Mouse (Mus musculus) brain, adult 10 weeks (tissue): ENCODE data around the gene Rpl10. TPM values are rescaled to one million over a fixed set of nuclear protein-coding genes. Genes with fewer than 3 reads are reported as not detected.

Source experiments
- polyA plus RNA-seq: library from polyadenylated mRNA; stranded (reverse); fragments of 350-450 nt; fragmentation: Illumina TruSeq; extraction: RNeasy Lipid Tissue Mini Kit (QIAGEN cat#74804); gene quantifications from one replicate; pipeline ENCODE4 v1.2.3, GENCODE M21; 2015; ENCODE audit warnings: low read depth, low replicate concordance

Rpl10 gene
- polyA plus RNA-seq, result 1,047 TPM

GRCm38 (mm10) chrX:74270062-74270901 is at the start of gene Rpl10:
Gene Rpl10, plus strand, starts transcription at chrX:74270812.

GRCm38 (mm10) chrX:74249615-74250014 is 21.0 kb upstream of the Rpl10 start, which contains the start of gene Flna:
Gene Flna, minus strand, starts transcription at chrX:74249820.

GRCm38 (mm10) chrX:74254153-74254887 is 16.3 kb upstream of the Rpl10 start, which contains the start of gene Emd:
Gene Emd, plus strand, starts transcription at chrX:74254687.

DNA sequence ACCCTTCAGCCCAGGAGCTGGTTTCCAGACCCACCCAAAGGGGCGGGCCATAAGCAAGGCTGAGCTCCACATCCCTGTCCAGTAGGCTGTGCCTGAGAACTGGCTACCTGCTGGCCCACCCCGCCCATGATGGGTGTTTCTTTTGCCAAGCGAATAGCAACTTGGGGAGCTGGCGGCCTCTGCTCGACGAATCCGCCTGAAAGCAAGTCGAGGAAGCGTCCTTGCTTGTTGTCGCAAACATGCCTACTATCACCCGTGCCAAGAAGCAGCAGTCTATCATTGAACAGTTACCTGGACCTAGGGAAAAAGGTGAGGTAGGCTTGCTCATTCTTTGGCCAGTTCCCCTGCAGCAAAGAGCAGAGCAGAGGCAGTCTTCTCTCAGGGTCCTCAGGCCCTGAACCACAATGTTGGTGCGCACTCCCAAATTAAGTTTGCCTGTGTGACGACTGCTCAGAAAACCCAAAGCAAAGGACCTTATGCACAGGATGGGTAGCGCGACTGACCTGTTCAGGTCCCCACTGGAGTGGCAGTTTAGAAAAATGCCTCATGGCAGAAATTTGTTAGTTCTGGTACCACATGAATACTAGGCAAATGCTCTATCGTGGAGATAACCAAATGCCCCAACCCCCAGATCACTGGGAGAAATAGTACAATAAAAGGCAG is 11.3 kb downstream of the Rpl10 start, which contains the start of the genes Taz and Dnase1l1:
TSS of gene Taz (plus strand) at position 181 of the 663 bp plus-strand sequence.
TSS of gene Dnase1l1 (minus strand) at position 606 of the 663 bp plus-strand sequence.

DNA sequence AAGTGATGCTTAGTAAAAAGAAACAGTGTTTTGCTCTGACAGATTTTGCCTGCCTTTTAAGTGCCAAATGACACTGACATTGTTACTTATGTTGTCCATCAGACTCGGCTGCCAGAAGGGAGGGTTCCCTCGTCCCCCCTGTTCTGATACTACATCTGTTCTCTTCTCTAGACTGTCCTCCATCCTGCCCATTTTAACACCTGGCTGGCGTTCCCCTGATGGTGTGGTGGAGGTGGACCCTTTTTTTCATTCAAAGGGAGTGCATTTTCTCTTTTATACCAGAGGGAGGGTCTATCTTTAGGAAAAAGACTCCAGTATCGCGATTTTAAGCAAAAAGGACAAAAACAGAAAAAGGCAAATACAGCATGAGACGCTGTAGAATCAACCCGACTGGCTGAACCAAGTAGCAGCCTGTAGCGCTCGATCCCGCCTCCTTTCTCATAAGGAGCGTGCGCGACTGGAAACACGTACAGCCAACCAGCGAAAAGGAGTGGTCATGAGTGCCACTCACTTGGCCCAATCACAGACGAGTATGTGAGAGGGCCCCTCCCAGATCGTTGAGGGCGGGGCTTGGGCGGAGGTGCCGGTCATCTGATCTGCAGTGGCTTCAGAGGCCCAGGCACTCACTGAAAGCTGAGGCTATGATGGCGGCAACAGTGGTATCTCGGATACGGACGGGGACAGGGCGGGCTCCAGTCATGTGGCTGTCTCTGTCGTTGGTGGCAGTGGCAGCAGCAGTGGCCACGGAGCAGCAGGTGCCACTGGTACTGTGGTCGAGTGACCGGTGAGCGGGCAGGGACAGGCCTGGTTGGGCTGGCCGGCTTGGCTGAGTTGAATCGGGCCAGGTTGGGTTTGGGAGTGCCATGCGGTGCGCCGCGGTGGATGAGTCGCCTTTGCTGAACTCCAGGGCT is 26.2 kb downstream of the Rpl10 start, which contains the start of gene Atp6ap1:
TSS of gene Atp6ap1 (plus strand) at position 560 of the 911 bp plus-strand sequence.

DNA sequence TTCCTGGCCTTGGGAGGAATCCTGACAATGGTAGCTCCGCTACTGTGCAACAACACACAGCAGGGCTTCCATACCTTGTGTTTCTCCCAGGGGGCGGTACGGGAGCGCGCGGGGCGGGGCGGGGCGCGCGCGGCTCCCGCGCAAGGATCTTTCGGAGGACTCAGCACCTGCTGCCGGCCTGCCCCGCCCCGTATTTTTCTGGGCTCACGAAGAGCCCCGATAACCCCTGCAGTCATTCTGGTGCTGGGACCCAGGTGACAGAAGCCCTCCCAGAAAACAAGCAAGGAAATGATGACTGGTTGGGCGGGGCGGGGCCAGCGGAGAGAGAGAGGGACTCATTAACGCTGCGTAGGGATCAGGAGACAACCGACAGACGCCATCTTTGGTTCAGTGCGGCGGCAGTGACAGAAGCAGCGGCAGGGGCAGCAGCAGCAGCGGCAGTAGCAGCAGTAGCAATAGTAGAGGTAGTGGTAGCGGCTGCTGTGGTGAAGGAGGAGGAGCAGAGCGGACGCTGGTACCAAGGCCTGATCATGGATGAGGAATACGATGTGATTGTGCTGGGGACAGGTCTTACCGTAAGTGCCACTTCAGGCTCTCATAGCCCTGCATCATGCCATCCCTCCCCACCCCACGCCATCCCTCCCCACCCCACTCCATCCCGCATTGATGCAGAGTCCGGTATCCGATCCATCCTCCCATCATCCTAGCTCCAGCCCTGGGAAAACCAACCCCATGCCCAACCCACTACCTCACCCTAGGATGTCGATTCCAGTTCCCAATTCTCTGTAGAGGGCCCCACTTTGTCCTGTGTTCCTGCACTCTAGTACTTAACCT is 34.5 kb downstream of the Rpl10 start, which contains the start of gene Gdi1:
TSS of gene Gdi1 (plus strand) at position 132 of the 834 bp plus-strand sequence.

GRCm38 (mm10) chrX:74312540-74313464 is 42.2 kb downstream of the Rpl10 start, which contains the start of gene Fam50a:
Gene Fam50a, plus strand, starts transcription at chrX:74313033.

Other genes with a start within 250 kb of the Rpl10 start
- 52.5 TPM for gene Irak1, start 246.9 kb upstream of the Rpl10 start, polyA plus RNA-seq
- gene Opn1mw, start 143.3 kb upstream of the Rpl10 start, polyA plus RNA-seq, result 1.2 TPM
- gene Mecp2, start 135.4 kb upstream of the Rpl10 start, polyA plus RNA-seq, result 40.9 TPM
- gene Tex28, start 103.0 kb upstream of the Rpl10 start, polyA plus RNA-seq, result not detected
- gene Tktl1, start 93.6 kb upstream of the Rpl10 start, polyA plus RNA-seq, result 0.24 TPM
- 64.8 TPM for gene Flna, start 21.0 kb upstream of the Rpl10 start, polyA plus RNA-seq
- gene Emd, start 16.1 kb upstream of the Rpl10 start, polyA plus RNA-seq, result 53.9 TPM
- gene Taz, start 11.1 kb downstream of the Rpl10 start, polyA plus RNA-seq, result 66.8 TPM
- gene Dnase1l1, start 11.5 kb downstream of the Rpl10 start, polyA plus RNA-seq, result 3.4 TPM
- 458 TPM for gene Atp6ap1, start 26.3 kb downstream of the Rpl10 start, polyA plus RNA-seq
- gene Gdi1, start 34.2 kb downstream of the Rpl10 start, polyA plus RNA-seq, result 590 TPM
- 37.3 TPM for gene Fam50a, start 42.2 kb downstream of the Rpl10 start, polyA plus RNA-seq
- 19.6 TPM for gene Plxna3, start 58.3 kb downstream of the Rpl10 start, polyA plus RNA-seq
- gene Lage3, start 82.8 kb downstream of the Rpl10 start, polyA plus RNA-seq, result 45.8 TPM
- 90.0 TPM for gene Ubl4a, start 102.4 kb downstream of the Rpl10 start, polyA plus RNA-seq
- gene Slc10a3, start 102.5 kb downstream of the Rpl10 start, polyA plus RNA-seq, result 3.8 TPM
- gene Fam3a, start 122.5 kb downstream of the Rpl10 start, polyA plus RNA-seq, result 23.7 TPM
- 24.7 TPM for gene Ikbkg, start 122.5 kb downstream of the Rpl10 start, polyA plus RNA-seq
- gene G6pdx, start 158.4 kb downstream of the Rpl10 start, polyA plus RNA-seq, result 36.5 TPM
- not detected for gene Gm6880, start 210.6 kb downstream of the Rpl10 start, polyA plus RNA-seq